Mouse (Mus musculus): ENCODE data around the gene Psmb9.

DNA sequence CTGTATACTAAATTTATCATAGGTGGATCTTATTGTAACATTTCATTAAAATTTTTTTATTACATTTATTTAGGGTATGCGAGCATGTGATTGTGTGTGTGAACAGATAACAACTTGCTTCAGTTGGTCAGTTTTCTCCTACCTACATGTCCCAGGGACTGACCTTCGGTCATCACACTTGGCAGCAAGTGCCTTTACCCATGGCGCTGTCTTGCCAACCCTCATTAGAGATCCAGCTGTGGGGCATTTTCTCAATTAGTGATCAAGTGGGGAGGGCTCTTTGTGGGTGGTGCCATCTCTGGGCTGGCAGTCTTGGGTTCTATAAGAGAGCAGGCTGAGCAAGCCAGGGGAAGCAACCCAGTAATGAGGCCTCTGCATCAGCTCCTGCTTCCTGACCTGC lies 37.3 kb upstream of the Psmb9 start:
- TF ChIP-seq POLR2A (IDR thresholded peaks at IDR 0.05; ENCODE audit: insufficient read depth, low read depth, low read length) = no peak
- no peak for TF ChIP-seq CTCF (IDR thresholded peaks at IDR 0.05)
